Mouse (Mus musculus) MEL (cell line): ENCODE results near the gene Prpf8. TPM values are rescaled to one million over a fixed set of nuclear protein-coding genes. Genes with fewer than 3 reads are reported as not detected.
A peak's percentile ranks its signal among the peaks of the same experiment; 100 is the strongest.

ENCODE experiments used
- DNase-seq: peaks from one replicate; pipeline ENCODE4 v3.0.0; 2011; ENCODE audit warnings: low read depth, low spot score
- H3K27ac ChIP-seq: 2 replicates; pipeline ENCODE4 v1.5.1; 2012; ENCODE audit warnings: low read depth, mild to moderate bottlenecking, control low read depth, low read length, moderate library complexity; ENCODE audit not compliant: control insufficient read depth
- H3K27me3 ChIP-seq, 2 experiments: fragments of 150-350 bp in 1 of 2; sonication (generic) in 1 of 2; 2 replicates each; pipeline ENCODE4 v1.6.1; 2012; ENCODE audit warnings: low read length in 2 of 2, mild to moderate bottlenecking in 2 of 2, improper control_type of control experiment in 1 of 2, moderate library complexity in 1 of 2; ENCODE audit not compliant: insufficient read depth in 2 of 2, control insufficient read depth in 1 of 2
- H3K36me3 ChIP-seq, 2 experiments: 2 replicates each; pipeline ENCODE4 v1.6.1; 2012 to 2014; ENCODE audit warnings: low read length in 2 of 2, improper control_type of control experiment in 1 of 2, inconsistent platforms in 1 of 2, mild to moderate bottlenecking in 1 of 2; ENCODE audit not compliant: insufficient read depth in 2 of 2, control insufficient read depth in 1 of 2
- H3K4me1 ChIP-seq, 2 experiments: fragments of 150-350 bp in 1 of 2; sonication (generic) in 1 of 2; 2 replicates each; pipeline ENCODE4 v1.6.1; 2012; ENCODE audit warnings: low read length in 2 of 2, improper control_type of control experiment in 1 of 2, mild to moderate bottlenecking in 1 of 2; ENCODE audit not compliant: insufficient read depth in 2 of 2, control insufficient read depth in 1 of 2
- H3K4me3 ChIP-seq, 2 experiments: fragments of 150-350 bp in 1 of 2; sonication (generic) in 1 of 2; 2 replicates each; pipeline ENCODE4 v1.5.1; 2012; ENCODE audit warnings: low read depth in 2 of 2, low read length in 2 of 2, mild to moderate bottlenecking in 2 of 2, moderate library complexity in 2 of 2, control low read depth in 1 of 2, improper control_type of control experiment in 1 of 2; ENCODE audit not compliant: control insufficient read depth in 1 of 2, insufficient read depth in 1 of 2
- H3K79me2 ChIP-seq: 2 replicates; pipeline ENCODE4 v1.6.1; 2012; ENCODE audit warnings: mild to moderate bottlenecking, low read length, moderate library complexity; ENCODE audit not compliant: control insufficient read depth, poor library complexity, insufficient read depth
- H3K9ac ChIP-seq: 2 replicates; pipeline ENCODE4 v1.6.1; 2012; ENCODE audit warnings: low read depth, mild to moderate bottlenecking, control low read depth, low read length, moderate library complexity; ENCODE audit not compliant: control insufficient read depth, poor library complexity, severe bottlenecking
- H3K9me3 ChIP-seq: fragments of 150-350 bp; sonication (generic); replicated peaks from 2 replicates; pipeline ENCODE4 v1.6.1; 2012; ENCODE audit warnings: mild to moderate bottlenecking, low read length, improper control_type of control experiment, moderate library complexity; ENCODE audit not compliant: insufficient read depth
- BHLHE40 ChIP-seq: IDR thresholded peaks from 2 replicates; pipeline ENCODE4 v1.6.1; 2012; ENCODE audit warnings: low read depth, mild to moderate bottlenecking, inconsistent platforms, low read length, improper control_type of control experiment, borderline replicate concordance
- CHD2 ChIP-seq: IDR thresholded peaks from 2 replicates; pipeline ENCODE4 v1.6.1; 2011; ENCODE audit warnings: low read length, improper control_type of control experiment
- CTCF ChIP-seq, 3 experiments: IDR thresholded peaks in 2 of 3; conservative IDR thresholded peaks in 1 of 3; 2 replicates each; pipeline ENCODE4 v1.5.1; 2011 to 2012; ENCODE audit warnings: low read length in 3 of 3, low read depth in 2 of 3, mild to moderate bottlenecking in 2 of 3, improper control_type of control experiment in 1 of 3, inconsistent platforms in 1 of 3, mixed read lengths in 1 of 3, moderate library complexity in 1 of 3; ENCODE audit not compliant: control insufficient read depth in 1 of 3, insufficient read depth in 1 of 3, poor library complexity in 1 of 3, severe bottlenecking in 1 of 3
- GATA1 ChIP-seq: IDR thresholded peaks from 2 replicates; pipeline ENCODE4 v1.6.1; 2011; ENCODE audit warnings: low read depth, low read length, improper control_type of control experiment
- MAFK ChIP-seq: IDR thresholded peaks from 2 replicates; pipeline ENCODE4 v1.6.1; 2011; ENCODE audit warnings: low read depth, mild to moderate bottlenecking, low read length, improper control_type of control experiment, borderline replicate concordance
- MAX ChIP-seq: IDR thresholded peaks from 2 replicates; pipeline ENCODE4 v1.6.1; 2011; ENCODE audit warnings: low read length, improper control_type of control experiment
- MAZ ChIP-seq: IDR thresholded peaks from 2 replicates; pipeline ENCODE4 v1.6.1; 2012; ENCODE audit warnings: low read depth, mild to moderate bottlenecking, inconsistent platforms, low read length, improper control_type of control experiment
- MYB ChIP-seq: IDR thresholded peaks from 2 replicates; pipeline ENCODE4 v1.6.1; 2011; ENCODE audit warnings: mild to moderate bottlenecking, low read depth, low read length, improper control_type of control experiment
- MYC ChIP-seq: IDR thresholded peaks from 2 replicates; pipeline ENCODE4 v1.6.1; 2011; ENCODE audit warnings: low read depth, mild to moderate bottlenecking, low read length, improper control_type of control experiment, moderate library complexity
- NELFE ChIP-seq: IDR thresholded peaks from 2 replicates; pipeline ENCODE4 v1.6.1; 2011; ENCODE audit warnings: low read depth, low read length, improper control_type of control experiment
- POLR2AphosphoS2 ChIP-seq: IDR thresholded peaks from 2 replicates; pipeline ENCODE4 v1.6.1; 2011; ENCODE audit warnings: low read length, improper control_type of control experiment
- RCOR1 ChIP-seq: IDR thresholded peaks from 2 replicates; pipeline ENCODE4 v1.6.1; 2012; ENCODE audit warnings: low read depth, mild to moderate bottlenecking, inconsistent platforms, low read length, improper control_type of control experiment
- SIN3A ChIP-seq: IDR thresholded peaks from 2 replicates; pipeline ENCODE4 v1.6.1; 2012; ENCODE audit warnings: low read length, improper control_type of control experiment, inconsistent platforms
- SMC3 ChIP-seq: IDR thresholded peaks from 2 replicates; pipeline ENCODE4 v1.6.1; 2011; ENCODE audit warnings: low read depth, low read length, improper control_type of control experiment
- TAL1 ChIP-seq: IDR thresholded peaks from 2 replicates; pipeline ENCODE4 v1.6.1; 2012; ENCODE audit warnings: mild to moderate bottlenecking, inconsistent platforms, low read length, moderate library complexity, mixed read lengths
- UBTF ChIP-seq: IDR thresholded peaks from 2 replicates; pipeline ENCODE4 v1.6.1; 2012; ENCODE audit warnings: low read depth, mild to moderate bottlenecking, inconsistent platforms, low read length, improper control_type of control experiment, moderate library complexity, borderline replicate concordance; ENCODE audit not compliant: insufficient read depth
- ZC3H11A ChIP-seq: IDR thresholded peaks from 2 replicates; pipeline ENCODE4 v1.6.1; 2012; ENCODE audit warnings: low read depth, mild to moderate bottlenecking, inconsistent platforms, low read length, improper control_type of control experiment
- polyA plus RNA-seq, 2 experiments: library from polyadenylated mRNA; stranded (reverse) in 1 of 2; unstranded in 1 of 2; fragments of >175 nt in 1 of 2; fragments of >200 nt in 1 of 2; gene quantifications; 2 replicates each; pipeline versions ENCODE4 v1.2.1 to v1.2.4; 2012; ENCODE audit warnings: low replicate concordance in 2 of 2, low read depth in 1 of 2; ENCODE audit not compliant: insufficient read length in 2 of 2, insufficient read depth in 1 of 2, missing spikeins in 1 of 2
- total RNA-seq: library from RNA; depleted of rRNA; stranded (reverse); fragments of 300-350 nt; gene quantifications from 2 replicates; pipeline ENCODE4 v1.2.3, GENCODE M21; 2012

Prpf8 gene
- total and polyA plus RNA-seq, 3 experiments: 214 to 644 (median 276) TPM

DNA sequence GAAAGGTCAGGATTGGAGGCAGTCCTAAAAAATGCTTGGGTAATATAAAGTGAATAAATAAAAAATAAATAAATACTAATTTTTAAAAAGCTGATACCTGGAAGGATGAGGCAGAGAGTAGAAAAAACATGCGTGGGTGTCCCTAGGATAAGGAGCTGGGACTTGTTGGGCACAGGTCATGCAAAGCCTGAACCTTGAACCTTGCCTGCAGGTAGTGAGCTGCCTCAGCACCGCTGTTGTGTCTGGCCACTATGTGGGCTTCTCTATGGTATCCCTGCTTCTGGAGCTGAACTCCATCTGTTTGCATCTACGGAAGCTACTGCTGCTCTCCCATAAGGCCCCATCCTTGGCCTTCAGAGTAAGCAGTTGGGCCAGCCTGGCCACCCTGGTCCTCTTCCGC is 17.4 kb upstream of the Prpf8 start:
- TF ChIP-seq MAFK: no peak
- TF ChIP-seq ZC3H11A: no peak
- no peak for TF ChIP-seq UBTF
- no peak for TF ChIP-seq TAL1
- no peak for TF ChIP-seq MAZ
- no peak for TF ChIP-seq CTCF (IDR thresholded peaks at IDR 0.05 in 2 of 3, conservative IDR thresholded peaks at IDR 0.05 in 1 of 3; ENCODE audit: control insufficient read depth in 1 of 3, insufficient read depth in 1 of 3, low read depth in 2 of 3, low read length in 3 of 3, poor library complexity in 1 of 3, severe bottlenecking in 1 of 3)
- no peak for TF ChIP-seq POLR2AphosphoS2
- TF ChIP-seq MYC: no peak
- no peak for TF ChIP-seq RCOR1
- no peak for TF ChIP-seq MYB
- TF ChIP-seq NELFE: no peak
- TF ChIP-seq SIN3A: no peak
- no peak for TF ChIP-seq SMC3
- TF ChIP-seq BHLHE40: no peak
- no peak for TF ChIP-seq CHD2
- Histone ChIP-seq H3K9ac (no peak overlapping the region), H3K9me3 (no peaks in the 10 kb centered on the region), H3K36me3 (peaks cover 0 to 16% of the 10 kb centered on the region in 2 experiments; a peak in 2 of 4 replicates), H3K27ac (no peak overlapping the region), H3K79me2 (no peaks in the 10 kb centered on the region), H3K4me1 (peaks cover 3 to 20% of the 10 kb centered on the region in 2 experiments), H3K27me3 (no peaks in the 10 kb centered on the region), H3K4me3 (no peak overlapping the region)
- DNase-seq: no peak

DNA sequence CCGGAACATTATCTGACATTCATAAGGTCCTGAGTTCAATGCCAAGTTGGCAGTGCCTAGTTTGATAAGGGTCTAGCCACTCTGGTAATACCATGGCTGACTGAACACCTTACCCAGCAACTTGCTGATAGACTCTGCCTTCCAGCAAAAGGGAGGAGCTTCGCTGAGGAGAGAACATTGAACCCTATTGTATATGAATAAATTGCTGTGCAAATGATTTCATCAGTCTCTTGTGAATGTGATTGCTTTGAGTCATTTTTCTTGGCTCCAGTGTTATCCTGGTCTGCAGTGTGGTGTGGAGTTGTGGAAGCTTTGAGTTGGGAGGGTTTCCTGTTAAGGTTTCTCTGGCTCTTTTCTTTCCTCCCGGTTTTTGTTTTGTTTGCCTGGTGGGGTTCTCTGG is 15.9 kb upstream of the Prpf8 start:
- TF ChIP-seq MAX (no peak), GATA1 (0 out of 2 replicates have a peak, but pooled peaks have one; percentile 16), NELFE (no peak)
- no peak overlapping the region for H3K4me3 ChIP-seq
- H3K9ac ChIP-seq: no peak overlapping the region
- no peaks in the 10 kb centered on the region for H3K9me3 ChIP-seq
- H3K36me3 ChIP-seq: peaks cover 0 to 16% of the 10 kb centered on the region in 2 experiments; a peak in 2 of 4 replicates
- no peak overlapping the region for H3K27ac ChIP-seq
- DNase-seq: peak; percentile 28
- H3K79me2 ChIP-seq: no peaks in the 10 kb centered on the region
- peaks cover 3 to 20% of the 10 kb centered on the region in 2 experiments for H3K4me1 ChIP-seq
- H3K27me3 ChIP-seq: no peaks in the 10 kb centered on the region
